Mouse (Mus musculus) neural tube, embryonic 15.5 days (tissue): Measurements from ENCODE around the gene Heg1. TPM values are rescaled to one million over a fixed set of nuclear protein-coding genes. Genes with fewer than 3 reads are reported as not detected.

Source experiments
- ATAC-seq: fragments of 200-750 bp; cut with Nextera tagmentation; 2 replicates; pipeline ENCODE4 v1.8.0; 2017; ENCODE audit warnings: mild to moderate bottlenecking, moderate TSS enrichment, moderate library complexity; ENCODE audit not compliant: low FRiP score
- H3K27ac ChIP-seq: fragments of 300-500 bp; sonication (generic); replicated peaks from 2 replicates; pipeline ENCODE4 v1.5.1; 2015; ENCODE audit warnings: mild to moderate bottlenecking, inconsistent platforms
- H3K27me3 ChIP-seq: fragments of 300-500 bp; sonication (generic); replicated peaks from 2 replicates; pipeline ENCODE4 v1.6.1; 2015; ENCODE audit warnings: inconsistent platforms
- H3K36me3 ChIP-seq: fragments of 300-500 bp; sonication (generic); 2 replicates; pipeline ENCODE4 v1.6.1; 2015; ENCODE audit warnings: inconsistent platforms
- H3K4me1 ChIP-seq: fragments of 300-500 bp; sonication (generic); 2 replicates; pipeline ENCODE4 v1.6.1; 2015; ENCODE audit warnings: inconsistent platforms
- H3K4me2 ChIP-seq: fragments of 300-500 bp; sonication (generic); 2 replicates; pipeline ENCODE4 v1.6.1; 2015; ENCODE audit warnings: inconsistent platforms, mild to moderate bottlenecking, moderate library complexity
- H3K4me3 ChIP-seq: fragments of 300-500 bp; sonication (generic); replicated peaks from 2 replicates; pipeline ENCODE4 v1.5.1; 2015; ENCODE audit warnings: mild to moderate bottlenecking, inconsistent platforms
- H3K9ac ChIP-seq: fragments of 300-500 bp; sonication (generic); replicated peaks from 2 replicates; pipeline ENCODE4 v1.6.1; 2015; ENCODE audit warnings: mild to moderate bottlenecking, inconsistent platforms
- H3K9me3 ChIP-seq: fragments of 300-500 bp; sonication (generic); replicated peaks from 2 replicates; pipeline ENCODE4 v1.6.1; 2016; ENCODE audit warnings: inconsistent platforms
- whole genome bisulfite sequencing: fragments of 180-500 bp; shearing (Covaris S2); methylation state at CpG from one replicate; pipeline ENCODE4 v1.1.7; 2015; ENCODE audit warnings: mixed read lengths; 5-methylcytosine and 5-hydroxymethylcytosine counted together
- polyA plus RNA-seq: library from polyadenylated mRNA; unstranded; fragments of >200 nt; fragmentation: Nextera tagmentation; extraction: Ambion mirVana; gene quantifications from 2 replicates; pipeline ENCODE4 v1.2.1, GENCODE M21; 2015

Gene Heg1
- polyA plus RNA-seq, 1 experiment from 2014 or later = 7.8 TPM

- Histone ChIP-seq H3K27me3 (no peaks in the 10 kb centered on the region), H3K27ac (no peak overlapping the region), H3K36me3 (no peaks in the 10 kb centered on the region), H3K9ac (no peak overlapping the region), H3K4me1 (peaks cover 42% of the 10 kb centered on the region), H3K4me3 (no peak overlapping the region), H3K4me2 (no peak overlapping the region), H3K9me3 (no peaks in the 10 kb centered on the region)
- 85% methylated on average over 6 of the region's 6 CpGs for WGBS
- no peak for ATAC-seq
Measured at GRCm38 (mm10) chr16:33736746-33737145, 52.6 kb downstream of the Heg1 start.

GRCm38 (mm10) chr16:33738949-33739719, 55.0 kb downstream of the Heg1 start:
- no peak overlapping the region for H3K4me3 ChIP-seq
- H3K36me3 ChIP-seq = no peaks in the 10 kb centered on the region
- peaks cover 44% of the 10 kb centered on the region for H3K4me1 ChIP-seq
- no peaks in the 10 kb centered on the region for H3K9me3 ChIP-seq
- H3K27me3 ChIP-seq = no peaks in the 10 kb centered on the region
- 66% methylated on average over 7 of the region's 7 CpGs for WGBS
- H3K4me2 ChIP-seq = no peak overlapping the region
- no peak for ATAC-seq
- H3K9ac ChIP-seq = no peak overlapping the region
- H3K27ac ChIP-seq = no peak overlapping the region

- 53% methylated on average over 3 of the region's 3 CpGs for WGBS
- peak; percentile 65; the same call in 1 of the 2 replicates for ATAC-seq
- peaks cover 40% of the 10 kb centered on the region for H3K4me1 ChIP-seq
- H3K36me3 ChIP-seq = no peaks in the 10 kb centered on the region
- H3K4me3 ChIP-seq = no peak overlapping the region
- 0 out of 2 replicates have a peak overlapping the region, but pooled peaks have one; percentile 10 for H3K9ac ChIP-seq
- no peaks in the 10 kb centered on the region for H3K9me3 ChIP-seq
- no peak overlapping the region for H3K27ac ChIP-seq
- H3K4me2 ChIP-seq = no peak overlapping the region
- H3K27me3 ChIP-seq = no peaks in the 10 kb centered on the region
Measured at GRCm38 (mm10) chr16:33739802-33740201, 55.6 kb downstream of the Heg1 start.

GRCm38 (mm10) chr16:33740416-33740815, 56.2 kb downstream of the Heg1 start:
- no peak for ATAC-seq
- no peak overlapping the region for H3K27ac ChIP-seq

DNA sequence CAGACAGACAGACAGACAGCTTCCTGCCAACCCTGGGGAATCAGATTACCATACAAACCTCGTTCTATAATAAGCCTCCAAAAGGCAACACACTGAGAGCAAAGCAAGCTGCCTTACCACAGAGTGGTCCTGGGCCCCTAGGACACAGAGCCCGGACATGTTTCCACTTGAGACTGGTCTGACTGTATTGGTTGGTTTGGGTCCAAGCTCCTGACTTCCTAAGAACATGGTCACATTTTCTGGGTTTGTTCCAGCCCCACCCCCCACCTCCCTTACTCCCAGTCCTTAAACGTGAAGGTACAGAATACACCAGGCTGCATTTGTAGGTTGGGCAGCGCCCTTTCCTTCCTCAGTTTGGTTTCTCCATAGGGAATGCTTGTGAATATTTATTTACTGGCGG, 57.6 kb downstream of the Heg1 start:
- Histone ChIP-seq H3K27me3 (no peaks in the 10 kb centered on the region), H3K27ac (no peak overlapping the region), H3K4me1 (peaks cover 30% of the 10 kb centered on the region), H3K9me3 (no peaks in the 10 kb centered on the region), H3K4me3 (no peak overlapping the region), H3K9ac (no peak overlapping the region), H3K4me2 (no peak overlapping the region), H3K36me3 (no peaks in the 10 kb centered on the region)
- ATAC-seq = no peak
- 49% methylated on average over 5 of the region's 5 CpGs for WGBS

More at GRCm38 (mm10) chr16:33740416-33740815, 56.2 kb downstream of the Heg1 start:
- H3K27me3 ChIP-seq = no peaks in the 10 kb centered on the region
- no peaks in the 10 kb centered on the region for H3K9me3 ChIP-seq
- H3K36me3 ChIP-seq = no peaks in the 10 kb centered on the region
- H3K4me3 ChIP-seq = no peak overlapping the region
- 48% methylated on average over 6 of the region's 6 CpGs for WGBS
- peaks cover 36% of the 10 kb centered on the region for H3K4me1 ChIP-seq
- H3K9ac ChIP-seq = 0 out of 2 replicates have a peak overlapping the region, but pooled peaks have one; percentile 10
- H3K4me2 ChIP-seq = no peak overlapping the region

GRCm38 (mm10) chr16:33742233-33742632, 58.1 kb downstream of the Heg1 start:
- H3K27ac ChIP-seq = no peak overlapping the region
- H3K4me2 ChIP-seq = no peak overlapping the region
- no peaks in the 10 kb centered on the region for H3K9me3 ChIP-seq
- no peaks in the 10 kb centered on the region for H3K36me3 ChIP-seq
- WGBS = 61% methylated on average over 9 of the region's 9 CpGs
- no peak for ATAC-seq
- H3K9ac ChIP-seq = no peak overlapping the region
- no peaks in the 10 kb centered on the region for H3K27me3 ChIP-seq
- H3K4me1 ChIP-seq = peaks cover 29% of the 10 kb centered on the region
- no peak overlapping the region for H3K4me3 ChIP-seq

- WGBS = 65% methylated on average over 7 of the region's 7 CpGs
- Histone ChIP-seq H3K27me3 (no peaks in the 10 kb centered on the region), H3K27ac (no peak overlapping the region), H3K9me3 (no peaks in the 10 kb centered on the region), H3K4me3 (no peak overlapping the region), H3K9ac (no peak overlapping the region), H3K4me2 (no peak overlapping the region), H3K4me1 (peaks cover 18% of the 10 kb centered on the region), H3K36me3 (no peaks in the 10 kb centered on the region)
- peak; percentile 76 for ATAC-seq
Measured at GRCm38 (mm10) chr16:33744622-33745419, 60.7 kb downstream of the Heg1 start.

- Histone ChIP-seq H3K4me1 (peaks cover 16% of the 10 kb centered on the region), H3K9ac (no peak overlapping the region), H3K27ac (no peak overlapping the region), H3K9me3 (no peaks in the 10 kb centered on the region), H3K4me3 (no peak overlapping the region), H3K4me2 (no peak overlapping the region), H3K27me3 (no peaks in the 10 kb centered on the region), H3K36me3 (no peaks in the 10 kb centered on the region)
- WGBS = 88% methylated on average over 7 of the region's 7 CpGs
- ATAC-seq = no peak
Measured at GRCm38 (mm10) chr16:33745457-33745856, 61.3 kb downstream of the Heg1 start.

GRCm38 (mm10) chr16:33746074-33746676, 62.0 kb downstream of the Heg1 start:
- Histone ChIP-seq H3K27me3 (no peaks in the 10 kb centered on the region), H3K4me1 (peaks cover 10% of the 10 kb centered on the region), H3K27ac (no peak overlapping the region), H3K36me3 (no peaks in the 10 kb centered on the region), H3K4me3 (no peak overlapping the region), H3K9me3 (no peaks in the 10 kb centered on the region), H3K4me2 (no peak overlapping the region), H3K9ac (no peak overlapping the region)
- WGBS = 84% methylated on average over 10 of the region's 10 CpGs
- no peak for ATAC-seq

- Histone ChIP-seq H3K4me1 (0 out of 2 replicates have a peak, but pooled peaks cover 2% of the 10 kb centered on the region), H3K9me3 (no peaks in the 10 kb centered on the region), H3K36me3 (no peaks in the 10 kb centered on the region), H3K4me2 (no peak overlapping the region), H3K27me3 (no peaks in the 10 kb centered on the region), H3K27ac (no peak overlapping the region), H3K4me3 (no peak overlapping the region), H3K9ac (no peak overlapping the region)
- ATAC-seq = no peak
- 77% methylated on average over 7 of the region's 7 CpGs for WGBS
Measured at GRCm38 (mm10) chr16:33747346-33747954, 63.3 kb downstream of the Heg1 start.

DNA sequence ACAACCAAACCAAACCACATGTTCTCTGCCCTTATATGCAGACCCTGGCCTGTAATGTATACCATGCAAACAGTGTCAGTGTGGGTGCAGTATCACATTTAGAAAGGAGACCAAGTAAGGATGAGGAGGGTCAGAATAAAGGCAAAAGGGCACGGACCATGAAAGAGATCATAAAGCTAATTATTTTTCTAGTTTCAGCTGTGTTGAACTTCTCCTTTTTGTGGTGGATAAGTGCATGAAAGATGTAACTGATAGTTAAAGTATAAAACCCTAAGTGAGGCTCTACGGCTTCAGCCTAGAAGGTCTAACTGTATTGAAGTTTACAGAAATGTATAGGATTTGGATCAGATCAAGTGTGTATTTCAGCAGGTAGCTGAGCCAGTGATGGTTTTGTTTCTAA, 63.8 kb downstream of the Heg1 start:
- WGBS = 96% methylated on average over 2 of the region's 2 CpGs
- Histone ChIP-seq H3K9ac (no peak overlapping the region), H3K9me3 (no peaks in the 10 kb centered on the region), H3K4me3 (no peak overlapping the region), H3K4me2 (no peak overlapping the region), H3K27me3 (no peaks in the 10 kb centered on the region), H3K36me3 (no peaks in the 10 kb centered on the region), H3K27ac (no peak overlapping the region), H3K4me1 (0 out of 2 replicates have a peak, but pooled peaks cover 2% of the 10 kb centered on the region)
- no peak for ATAC-seq
